Mouse (Mus musculus) liver, postnatal 0 days (tissue): ENCODE data around the gene Dppa2. TPM values are rescaled to one million over a fixed set of nuclear protein-coding genes. Genes with fewer than 3 reads are reported as not detected.

Experiments used
- ATAC-seq: fragments of 200-750 bp; cut with Nextera tagmentation; 2 replicates; pipeline ENCODE4 v1.8.0; 2017; ENCODE audit warnings: mild to moderate bottlenecking, moderate library complexity
- DNase-seq: peaks from one replicate; pipeline ENCODE4 v3.0.0-alpha.2; 2016
- H3K27ac ChIP-seq: fragments of 300-500 bp; sonication (generic); 2 replicates; pipeline ENCODE4 v1.5.1; 2014; ENCODE audit warnings: antibody characterized with exemption, moderate library complexity, mild to moderate bottlenecking, low read depth
- H3K27me3 ChIP-seq: fragments of 300-500 bp; sonication (generic); 2 replicates; pipeline ENCODE4 v1.6.1; 2014; ENCODE audit warnings: low read length, control low read depth, mixed read lengths; ENCODE audit not compliant: insufficient read depth
- H3K36me3 ChIP-seq: fragments of 300-500 bp; sonication (generic); replicated peaks from 2 replicates; pipeline ENCODE4 v1.6.1; 2014; ENCODE audit warnings: mild to moderate bottlenecking, control low read depth, low read length, moderate library complexity, mixed read lengths; ENCODE audit not compliant: insufficient read depth
- H3K4me1 ChIP-seq: fragments of 300-500 bp; sonication (generic); 2 replicates; pipeline ENCODE4 v1.6.1; 2014; ENCODE audit warnings: antibody characterized with exemption, mild to moderate bottlenecking, control low read depth; ENCODE audit not compliant: insufficient read depth
- H3K4me2 ChIP-seq: fragments of 300-500 bp; sonication (generic); 2 replicates; pipeline ENCODE4 v1.6.1; 2014; ENCODE audit warnings: low read depth, mild to moderate bottlenecking, low read length, moderate library complexity, mixed read lengths
- H3K4me3 ChIP-seq: fragments of 300-500 bp; sonication (generic); 2 replicates; pipeline ENCODE4 v1.5.1; 2014; ENCODE audit warnings: low read depth, low read length
- H3K9ac ChIP-seq: fragments of 300-500 bp; sonication (generic); replicated peaks from 2 replicates; pipeline ENCODE4 v1.6.1; 2014; ENCODE audit warnings: mild to moderate bottlenecking, moderate library complexity
- H3K9me3 ChIP-seq: fragments of 300-500 bp; sonication (generic); 2 replicates; pipeline ENCODE4 v1.6.1; 2016; ENCODE audit warnings: mild to moderate bottlenecking, control low read depth, low read length, mixed read lengths
- CTCF ChIP-seq: sonication (generic); IDR thresholded peaks from 2 replicates; pipeline ENCODE4 v1.5.1; 2016; ENCODE audit warnings: antibody characterized with exemption, low read depth
- EP300 ChIP-seq: IDR thresholded peaks from 2 replicates; pipeline ENCODE4 v1.6.1; 2016; ENCODE audit warnings: antibody characterized with exemption, low read depth, mild to moderate bottlenecking
- WGBS: fragments of 180-500 bp; shearing (Covaris S2); extraction: QIAGEN DNeasy Blood & Tissue Kit; methylation state at CpG from one replicate; pipeline ENCODE4 v1.1.7; 2014; ENCODE audit not compliant: insufficient replicate concordance; 5-methylcytosine and 5-hydroxymethylcytosine counted together
- polyA plus RNA-seq: library from polyadenylated mRNA; unstranded; fragments of >200 nt; fragmentation: Nextera tagmentation; extraction: Ambion mirVana; gene quantifications from 2 replicates; pipeline ENCODE4 v1.2.1, GENCODE M21; 2015

Gene Dppa2
- not detected in 2 replicates for polyA plus RNA-seq

DNA sequence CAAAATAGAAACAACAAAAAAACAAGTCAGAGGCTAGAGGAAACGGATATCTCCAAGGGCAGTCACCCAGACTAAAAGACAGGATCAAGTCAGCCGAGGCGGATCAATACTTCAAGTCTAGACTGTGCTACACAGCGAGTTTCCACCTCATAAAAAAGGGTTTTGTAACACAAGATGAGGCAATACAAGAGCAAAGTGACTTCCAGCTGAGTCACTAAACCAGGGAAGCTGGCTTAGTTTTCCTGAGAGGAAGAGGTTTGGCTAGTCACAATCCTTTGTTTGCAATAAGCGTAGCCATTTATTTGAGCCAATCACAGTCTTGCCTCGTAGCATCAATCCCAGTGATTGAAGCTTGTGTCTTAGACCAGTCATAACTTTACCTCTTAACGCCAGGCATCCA is at the start of gene Dppa2:
Gene Dppa2 (plus strand): TSS at position 400 of the 400 bp plus-strand sequence.
- DNase-seq (no peak), ATAC-seq (no peak)
- Histone ChIP-seq H3K27ac (no peak within 1 kb of the TSS), H3K36me3 (no peaks in the 10 kb centered on the region), H3K4me2 (no peak within 1 kb of the TSS), H3K4me3 (no peak within 1 kb of the TSS), H3K9ac (no peak within 1 kb of the TSS), H3K9me3 (no peaks in the 10 kb centered on the region), H3K4me1 (no peaks in the 10 kb centered on the region), H3K27me3 (no peaks in the 10 kb centered on the region)
- WGBS: 66% methylated on average over 7 of the region's 7 CpGs
- TF ChIP-seq EP300 (no peak), CTCF (no peak)

- H3K4me1 ChIP-seq: no peaks in the 10 kb centered on the region
- no peak overlapping the region for H3K27ac ChIP-seq
- TF ChIP-seq EP300: peak; percentile 13; the same call in 1 of the 2 replicates
- no peak for TF ChIP-seq CTCF
- peak; percentile 40 for ATAC-seq
- no peak overlapping the region for H3K4me3 ChIP-seq
- no peak overlapping the region for H3K4me2 ChIP-seq
- no peaks in the 10 kb centered on the region for H3K36me3 ChIP-seq
- no peaks in the 10 kb centered on the region for H3K9me3 ChIP-seq
- WGBS: 77% methylated on average over 5 of the region's 5 CpGs
- no peak overlapping the region for H3K9ac ChIP-seq
- H3K27me3 ChIP-seq: no peaks in the 10 kb centered on the region
- DNase-seq: no peak
Observed at GRCm38 (mm10) chr16:48254584-48254983, 49.1 kb upstream of the Dppa2 start.

DNA sequence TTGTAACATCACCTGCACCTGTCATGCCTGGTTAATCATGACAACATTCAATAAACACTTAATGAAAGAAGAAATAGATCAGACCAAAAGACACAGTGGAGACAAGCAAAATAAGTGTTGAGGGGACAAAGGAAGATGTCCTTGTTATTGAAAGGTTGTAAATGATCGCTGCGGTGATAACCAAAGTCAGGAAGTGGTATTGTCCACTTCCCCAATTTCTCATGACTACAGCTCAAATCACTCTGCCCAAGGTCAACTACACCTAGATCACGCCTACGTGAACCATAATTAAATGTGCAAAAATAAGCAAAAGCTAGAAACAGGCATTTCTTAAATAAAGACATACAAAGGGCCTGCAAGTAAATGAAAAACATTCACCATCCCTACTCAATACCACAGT is 44.2 kb upstream of the Dppa2 start:
- ATAC-seq (no peak), DNase-seq (no peak)
- Histone ChIP-seq H3K27me3 (no peaks in the 10 kb centered on the region), H3K9ac (no peak overlapping the region), H3K27ac (no peak overlapping the region), H3K4me1 (no peaks in the 10 kb centered on the region), H3K4me3 (no peak overlapping the region), H3K9me3 (no peaks in the 10 kb centered on the region), H3K4me2 (no peak overlapping the region), H3K36me3 (no peaks in the 10 kb centered on the region)
- no peak for TF ChIP-seq EP300
- no peak for TF ChIP-seq CTCF
- WGBS: 44% methylated on average over 4 of the region's 4 CpGs

GRCm38 (mm10) chr16:48262901-48263300 is 40.8 kb upstream of the Dppa2 start:
- Histone ChIP-seq H3K36me3 (no peaks in the 10 kb centered on the region), H3K9me3 (no peaks in the 10 kb centered on the region), H3K4me1 (no peaks in the 10 kb centered on the region), H3K27me3 (no peaks in the 10 kb centered on the region), H3K27ac (no peak overlapping the region), H3K4me2 (no peak overlapping the region), H3K4me3 (no peak overlapping the region), H3K9ac (no peak overlapping the region)
- WGBS: 75% methylated on average over 1 of the region's 1 CpGs
- no peak for DNase-seq
- ATAC-seq: no peak
- TF ChIP-seq CTCF (0 out of 2 replicates have a peak, but pooled peaks have one; percentile 8), EP300 (no peak)

GRCm38 (mm10) chr16:48265856-48266255 is 37.9 kb upstream of the Dppa2 start:
- TF ChIP-seq CTCF (no peak), EP300 (no peak)
- Histone ChIP-seq H3K27ac (no peak overlapping the region), H3K4me1 (no peaks in the 10 kb centered on the region), H3K9ac (no peak overlapping the region), H3K4me3 (no peak overlapping the region), H3K36me3 (no peaks in the 10 kb centered on the region), H3K9me3 (no peaks in the 10 kb centered on the region), H3K27me3 (no peaks in the 10 kb centered on the region), H3K4me2 (no peak overlapping the region)
- ATAC-seq (no peak), DNase-seq (no peak)
- WGBS: 77% methylated on average over 4 of the region's 4 CpGs

- H3K9ac ChIP-seq: no peak overlapping the region
- no peak overlapping the region for H3K27ac ChIP-seq
- H3K4me1 ChIP-seq: no peaks in the 10 kb centered on the region
- no peaks in the 10 kb centered on the region for H3K36me3 ChIP-seq
- DNase-seq: no peak
- TF ChIP-seq EP300 (no peak), CTCF (no peak)
- H3K27me3 ChIP-seq: no peaks in the 10 kb centered on the region
- no peak overlapping the region for H3K4me2 ChIP-seq
- 63% methylated on average over 4 of the region's 4 CpGs for WGBS
- ATAC-seq: no peak
- no peaks in the 10 kb centered on the region for H3K9me3 ChIP-seq
- no peak overlapping the region for H3K4me3 ChIP-seq
Observed at GRCm38 (mm10) chr16:48276940-48277339, 26.8 kb upstream of the Dppa2 start.

- TF ChIP-seq CTCF (no peak), EP300 (no peak)
- no peak overlapping the region for H3K4me2 ChIP-seq
- DNase-seq (no peak), ATAC-seq (no peak)
- WGBS: 75% methylated on average over 4 of the region's 4 CpGs
- no peak overlapping the region for H3K4me3 ChIP-seq
- no peaks in the 10 kb centered on the region for H3K9me3 ChIP-seq
- H3K27ac ChIP-seq: no peak overlapping the region
- no peaks in the 10 kb centered on the region for H3K4me1 ChIP-seq
- H3K36me3 ChIP-seq: no peaks in the 10 kb centered on the region
- no peak overlapping the region for H3K9ac ChIP-seq
- no peaks in the 10 kb centered on the region for H3K27me3 ChIP-seq
Observed at GRCm38 (mm10) chr16:48280883-48281282, 22.8 kb upstream of the Dppa2 start.
